Mouse (Mus musculus): Measurements from ENCODE around the gene Abr.

Gene Abr

GRCm38 (mm10) chr11:76399587-76400330 lies 222.4 kb downstream of the Abr start:
- DNase-seq: peak; percentile 59

DNA sequence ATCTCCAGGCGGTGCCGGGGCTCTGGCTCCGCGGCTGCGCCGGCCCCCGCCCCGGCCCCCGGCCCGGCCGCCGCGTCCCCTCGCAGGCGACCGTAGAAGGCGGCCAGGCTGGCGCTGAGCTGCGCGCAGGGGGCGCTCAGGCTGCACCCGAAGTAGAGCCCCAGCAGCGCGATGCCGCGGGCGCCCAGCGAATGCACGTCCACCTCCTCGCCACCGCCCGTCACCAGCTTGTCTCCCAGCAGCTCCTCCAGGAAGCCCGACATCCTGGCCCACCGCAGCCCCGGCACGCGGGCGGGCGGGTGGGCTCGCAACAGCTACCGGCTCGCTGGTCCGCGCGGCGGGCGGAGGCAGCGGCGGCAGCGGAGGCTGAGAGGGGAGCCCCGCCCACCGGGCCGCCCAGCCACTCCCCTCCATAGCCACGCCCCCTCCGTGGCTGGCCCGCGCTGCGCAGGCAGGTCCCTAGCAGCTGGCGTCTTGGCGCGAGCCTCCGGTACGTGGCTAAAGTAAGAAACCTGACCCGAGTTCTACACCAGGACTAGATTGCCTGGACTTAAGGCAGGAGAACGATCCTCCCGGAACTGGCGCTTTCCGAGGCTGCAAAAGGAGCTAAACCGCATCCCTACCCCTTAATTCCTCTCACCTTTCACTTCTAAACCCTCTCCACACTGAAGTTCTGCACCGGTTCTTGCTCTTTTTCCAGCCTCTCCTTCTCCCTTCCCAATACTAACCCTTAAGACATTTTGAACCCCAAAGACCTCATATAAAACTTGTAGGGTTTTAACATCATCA lies 223.1 kb downstream of the Abr start, which contains the start of gene Nxn:
Gene Nxn, minus strand, starts transcription at position 343 of the 789 bp plus-strand sequence.
- peak; percentile 97 for DNase-seq

DNA sequence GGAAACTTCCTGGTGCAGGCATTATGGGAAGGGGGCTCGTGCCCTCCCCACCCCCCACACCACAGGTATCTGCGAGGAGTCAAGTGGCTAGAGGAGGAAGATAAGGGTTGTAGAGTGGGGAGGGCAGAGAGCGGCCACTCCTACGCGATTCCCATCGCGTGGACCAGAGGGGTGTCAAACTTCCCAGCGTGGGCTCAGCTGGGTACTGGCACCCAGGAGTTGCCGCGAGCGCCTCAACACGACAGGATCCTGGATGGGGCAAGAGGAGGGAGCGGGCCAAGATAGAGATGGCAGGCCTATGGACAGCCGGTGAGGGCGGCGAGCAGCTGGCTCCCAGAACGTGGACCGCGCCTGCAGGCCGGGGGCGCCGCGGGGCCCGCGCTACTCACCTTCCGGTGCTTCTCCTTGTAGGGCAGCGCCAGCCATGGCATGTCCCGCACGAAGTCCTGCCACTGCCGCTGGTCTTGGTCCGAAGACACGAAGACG lies 223.8 kb downstream of the Abr start:
- peak; percentile 75 for DNase-seq

GRCm38 (mm10) chr11:76397650-76398311 lies 224.3 kb downstream of the Abr start:
- DNase-seq: peak; percentile 72

- no peak for DNase-seq
Observed at GRCm38 (mm10) chr11:76392996-76393395, 229.1 kb downstream of the Abr start.

GRCm38 (mm10) chr11:76392532-76392931 lies 229.6 kb downstream of the Abr start:
- no peak for DNase-seq

DNA sequence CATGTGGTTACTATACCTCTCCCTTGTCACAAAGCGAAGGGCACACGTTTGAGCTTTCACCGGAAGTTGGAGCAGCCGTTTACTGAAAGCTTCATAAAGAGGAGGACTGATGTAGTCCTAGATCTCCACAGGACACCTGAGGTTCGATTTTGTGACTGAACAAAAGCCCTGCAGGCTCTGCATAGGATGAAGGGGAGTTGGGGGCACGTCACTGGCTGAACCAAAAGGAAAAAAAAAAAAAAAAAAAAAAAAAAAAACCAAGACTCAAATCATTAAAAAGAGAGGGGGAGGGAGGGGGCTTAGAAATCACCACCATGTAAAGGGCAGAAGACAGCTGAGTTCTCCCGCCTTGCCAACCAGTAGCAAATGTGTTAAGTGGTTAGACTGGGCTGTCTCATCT lies 233.4 kb downstream of the Abr start:
- DNase-seq: no peak

- no peak for DNase-seq
Observed at GRCm38 (mm10) chr11:76387097-76387496, 235.0 kb downstream of the Abr start.

DNA sequence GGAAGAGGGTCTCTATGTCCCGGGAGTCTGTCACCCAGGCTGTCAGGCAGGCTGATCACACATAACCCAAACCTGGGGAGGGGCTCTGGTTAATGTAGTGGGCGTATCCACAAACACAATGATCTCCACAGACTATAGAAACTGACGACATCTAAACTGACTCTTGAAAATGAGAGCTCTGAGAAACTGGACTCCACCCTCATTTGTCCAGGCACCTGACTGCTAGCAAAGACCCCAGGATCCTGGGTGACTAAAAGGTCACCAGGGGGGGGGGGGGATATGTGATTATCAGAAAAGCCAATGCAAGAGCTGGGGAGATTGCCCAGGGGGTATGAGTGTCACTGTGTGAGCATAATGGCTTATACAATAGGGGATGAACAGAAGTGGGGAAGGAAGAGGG lies 236.4 kb downstream of the Abr start:
- DNase-seq: no peak

- DNase-seq: no peak
Observed at GRCm38 (mm10) chr11:76385017-76385416, 237.1 kb downstream of the Abr start.

DNA sequence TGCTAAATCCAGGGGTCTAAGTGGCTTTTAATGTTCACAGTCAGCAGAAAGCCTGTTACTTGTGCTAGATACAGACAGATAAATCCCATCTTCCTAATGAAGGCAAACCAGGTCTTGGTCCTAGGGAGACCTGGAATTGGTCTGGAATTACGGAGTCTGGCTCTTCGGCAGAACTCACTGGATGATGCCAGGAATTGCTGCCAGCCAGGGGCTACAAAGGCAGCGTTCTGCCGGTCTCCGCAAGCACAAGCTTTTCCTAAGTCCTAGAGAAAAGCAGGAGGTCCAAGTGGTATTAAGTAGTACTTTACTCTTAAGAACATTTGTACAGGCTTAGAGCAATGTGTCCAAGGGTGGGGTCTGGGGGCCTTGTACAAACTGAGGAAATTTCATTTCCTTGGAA lies 237.8 kb downstream of the Abr start:
- no peak for DNase-seq

DNA sequence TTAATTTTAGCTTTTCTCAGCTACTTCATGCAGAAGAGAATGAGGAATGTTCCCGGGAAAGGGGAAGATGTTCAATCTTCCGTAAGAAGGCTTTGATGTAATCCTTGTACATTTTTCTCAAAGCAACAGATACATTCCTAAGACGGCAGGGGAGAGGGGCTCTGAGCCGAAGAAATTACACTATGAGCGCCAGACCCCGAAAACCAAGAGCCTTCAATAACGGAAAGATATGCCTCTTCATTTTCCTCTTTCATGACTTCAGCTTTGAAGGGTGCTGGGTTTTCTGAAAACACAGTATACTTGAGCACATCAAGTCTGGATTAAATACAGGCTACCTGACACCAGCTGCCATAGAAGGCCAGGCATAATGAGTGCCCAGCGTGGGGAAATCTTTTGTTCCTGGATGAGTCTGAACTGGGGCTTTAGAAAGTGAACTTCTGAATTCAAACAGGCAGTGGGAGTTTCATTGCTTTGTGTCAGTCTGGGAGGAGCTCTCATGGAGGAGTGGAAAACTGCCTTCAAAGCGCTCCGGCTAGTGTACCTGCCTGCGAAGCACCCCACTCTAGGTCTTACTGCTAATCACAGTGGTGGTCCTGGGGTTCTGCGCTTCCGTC lies 239.3 kb downstream of the Abr start:
- DNase-seq: no peak

DNA sequence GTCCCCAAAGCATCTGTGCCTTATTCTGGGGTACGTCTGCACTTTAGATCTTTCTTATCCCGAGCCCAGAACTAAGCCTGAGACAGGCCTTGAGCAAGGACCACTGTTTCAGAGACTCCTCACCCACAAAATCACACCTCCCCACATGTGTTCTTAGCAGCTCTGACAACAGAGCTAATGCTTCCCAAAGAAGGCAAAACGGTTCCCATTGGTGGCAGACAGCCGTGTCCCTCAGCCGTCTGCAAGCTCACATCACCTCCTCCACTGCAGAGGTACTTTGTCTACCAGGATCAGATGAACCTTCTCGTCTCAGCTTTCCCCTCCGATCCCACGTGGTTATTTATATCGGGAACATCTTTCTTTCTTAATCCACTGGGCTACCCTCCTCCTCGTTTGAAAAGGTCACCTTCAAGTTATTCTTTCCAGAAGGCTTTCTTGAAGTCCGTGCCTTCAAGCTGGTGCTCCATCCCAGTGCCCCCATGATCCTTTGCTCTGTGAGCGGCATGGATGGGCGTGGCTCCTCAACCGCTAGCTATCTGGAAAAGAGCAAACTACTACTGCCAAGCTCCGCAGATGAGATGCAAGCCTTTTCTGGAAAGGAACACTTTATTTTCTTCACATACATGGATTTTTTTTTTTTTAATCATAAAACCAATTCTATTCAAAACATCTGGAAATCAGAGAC lies 240.8 kb downstream of the Abr start:
- DNase-seq: no peak

DNA sequence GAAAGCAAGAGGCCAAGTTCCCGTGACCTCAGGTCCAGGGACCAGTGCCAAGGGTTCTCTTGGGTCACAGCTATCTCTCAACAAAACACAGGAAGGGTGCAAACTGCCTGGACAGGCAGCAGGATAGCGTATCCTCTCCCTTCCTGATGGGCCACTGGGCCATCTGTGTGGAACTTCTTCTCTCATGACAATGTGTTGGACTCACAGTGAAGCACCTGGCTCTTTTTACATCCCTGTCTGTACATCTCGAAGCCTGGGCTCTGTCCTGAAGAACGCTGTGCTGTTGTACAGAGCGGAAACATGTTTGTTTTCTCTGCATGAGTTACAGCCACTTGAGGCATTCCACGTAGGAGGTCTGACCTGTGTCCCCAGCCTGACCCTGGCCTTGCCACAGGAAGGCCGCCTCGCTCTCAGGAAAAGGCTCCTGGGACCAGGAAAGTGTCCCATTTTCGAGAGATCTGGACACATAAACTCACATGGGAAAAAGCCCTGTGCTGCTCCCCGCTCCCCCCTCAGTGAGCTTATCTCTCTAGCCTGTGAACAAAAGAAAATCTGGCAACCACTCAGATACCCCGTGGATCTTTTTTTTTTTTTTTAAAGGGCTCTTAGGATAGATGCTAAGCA lies 242.1 kb downstream of the Abr start:
- DNase-seq: peak; percentile 82

DNA sequence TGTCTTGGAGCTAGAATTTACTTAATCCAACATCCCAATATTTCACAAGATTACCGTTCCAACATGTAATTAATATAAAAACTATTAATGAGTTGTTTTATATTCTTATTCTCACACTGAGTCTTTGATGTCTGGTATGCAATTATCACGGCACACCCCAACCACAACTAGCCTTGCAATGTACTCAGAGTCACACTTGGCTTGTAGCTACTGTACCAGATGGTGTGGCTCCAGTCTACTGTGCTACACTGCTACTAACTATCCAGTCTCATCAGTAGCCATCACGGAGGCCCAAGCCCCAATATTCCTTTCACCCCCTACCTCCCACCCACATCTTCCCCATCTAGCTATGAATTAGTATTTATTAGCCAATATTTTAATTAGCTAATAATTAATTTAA lies 245.7 kb downstream of the Abr start:
- DNase-seq: no peak

DNA sequence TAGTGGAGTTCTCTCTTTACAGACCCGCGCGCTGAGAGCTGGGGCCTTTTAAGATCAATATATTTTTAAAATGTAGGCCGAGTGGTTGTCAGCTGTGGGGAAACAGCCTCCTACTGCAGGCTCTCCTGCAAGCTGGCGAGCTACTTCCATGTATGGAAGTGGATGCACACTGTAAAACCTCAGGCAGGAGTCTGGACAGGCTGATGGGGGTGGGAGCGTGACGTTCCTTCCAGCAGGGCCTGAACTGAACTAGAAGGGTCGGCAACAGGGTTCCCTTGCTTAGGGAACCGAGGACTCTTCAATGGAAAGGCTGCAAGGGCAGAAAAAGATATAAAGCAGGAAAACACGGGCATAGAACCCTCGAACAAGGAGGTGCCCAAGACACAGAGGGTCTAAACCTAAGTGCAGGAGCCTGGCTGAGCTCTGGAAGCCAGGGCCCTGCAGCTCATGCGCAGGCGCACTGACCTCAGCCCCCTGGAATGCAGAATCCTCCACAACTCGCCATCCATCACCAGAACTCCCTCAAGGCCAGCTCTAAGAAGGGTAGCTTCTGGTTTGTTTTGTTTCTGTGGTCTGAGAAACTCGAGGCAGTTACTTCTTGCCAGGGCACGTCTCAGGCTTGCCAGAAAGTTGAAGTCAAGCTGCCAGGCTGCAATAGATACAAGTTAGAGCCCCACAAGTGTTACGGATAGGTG lies 247.5 kb downstream of the Abr start:
- peak; percentile 89 for DNase-seq

DNA sequence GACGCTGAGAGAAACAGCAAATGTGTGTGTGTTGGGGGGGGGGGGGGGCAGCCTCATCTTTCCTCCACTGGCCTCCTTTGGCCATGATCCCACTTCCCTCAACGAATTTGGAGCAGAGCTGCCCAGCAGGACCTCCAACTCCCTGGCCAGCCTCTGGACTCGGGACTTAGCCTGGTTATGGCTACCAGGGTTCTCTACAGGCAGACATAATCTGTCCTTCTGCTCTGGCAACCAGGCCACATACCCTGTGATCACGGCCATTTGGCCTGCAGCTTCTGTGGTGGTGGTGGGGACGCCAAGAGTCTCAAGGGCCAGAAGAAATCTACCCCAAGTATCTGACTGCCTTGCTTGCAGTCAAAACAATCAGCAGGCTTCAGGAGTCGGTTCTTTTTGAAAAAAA lies 249.6 kb downstream of the Abr start:
- DNase-seq: no peak

- DNase-seq: no peak
Observed at GRCm38 (mm10) chr11:76372120-76372519, 250.0 kb downstream of the Abr start.

- no peak for DNase-seq
Observed at GRCm38 (mm10) chr11:76370491-76370890, 251.6 kb downstream of the Abr start.
